Mouse (Mus musculus) lung, embryonic 14.5 days (tissue): Measurements from ENCODE around the gene Ntrk3. TPM values are rescaled to one million over a fixed set of nuclear protein-coding genes. Genes with fewer than 3 reads are reported as not detected.

Source experiments
- ATAC-seq: fragments of 200-750 bp; cut with Nextera tagmentation; 2 replicates; pipeline ENCODE4 v1.8.0; 2017; ENCODE audit warnings: mild to moderate bottlenecking, moderate TSS enrichment, moderate library complexity; ENCODE audit not compliant: insufficient read depth
- DNase-seq: peaks from one replicate; pipeline ENCODE4 v3.0.0-alpha.2; 2015
- H3K27ac ChIP-seq: fragments of 300-500 bp; sonication (generic); 2 replicates; pipeline ENCODE4 v1.5.1; 2014; ENCODE audit warnings: low read depth, mild to moderate bottlenecking, moderate library complexity
- H3K27me3 ChIP-seq: fragments of 300-500 bp; sonication (generic); 2 replicates; pipeline ENCODE4 v1.6.1; 2014; ENCODE audit warnings: low read length, control low read depth; ENCODE audit not compliant: insufficient read depth
- H3K36me3 ChIP-seq: fragments of 300-500 bp; sonication (generic); 2 replicates; pipeline ENCODE4 v1.6.1; 2014; ENCODE audit warnings: control low read depth; ENCODE audit not compliant: insufficient read depth
- H3K4me1 ChIP-seq: fragments of 300-500 bp; sonication (generic); 2 replicates; pipeline ENCODE4 v1.6.1; 2014; ENCODE audit warnings: antibody characterized with exemption, control low read depth; ENCODE audit not compliant: insufficient read depth
- H3K4me2 ChIP-seq: fragments of 300-500 bp; sonication (generic); 2 replicates; pipeline ENCODE4 v1.6.1; 2014; ENCODE audit warnings: mild to moderate bottlenecking
- H3K4me3 ChIP-seq: fragments of 300-500 bp; sonication (generic); 2 replicates; pipeline ENCODE4 v1.5.1; 2014; ENCODE audit warnings: low read depth, low read length
- H3K9ac ChIP-seq: fragments of 300-500 bp; sonication (generic); 2 replicates; pipeline ENCODE4 v1.6.1; 2014
- H3K9me3 ChIP-seq: fragments of 300-500 bp; sonication (generic); 2 replicates; pipeline ENCODE4 v1.6.1; 2016; ENCODE audit warnings: low read depth, low read length, control low read depth
- CTCF ChIP-seq: IDR thresholded peaks from 2 replicates; pipeline ENCODE4 v1.5.1; 2016; ENCODE audit warnings: antibody characterized with exemption, low read depth
- WGBS: fragments of 180-500 bp; shearing (Covaris S2); extraction: QIAGEN DNeasy Blood & Tissue Kit; methylation state at CpG from one replicate; pipeline ENCODE4 v1.1.7; 2014; 5-methylcytosine and 5-hydroxymethylcytosine counted together
- polyA plus RNA-seq: library from polyadenylated mRNA; unstranded; fragments of >200 nt; fragmentation: Nextera tagmentation; extraction: Ambion mirVana; gene quantifications from 2 replicates; pipeline ENCODE4 v1.2.1, GENCODE M21; 2014

Ntrk3 gene
- polyA plus RNA-seq, 1 experiment from 2014 or later, result 0.36 TPM

GRCm38 (mm10) chr7:78157946-78158345 is 579.9 kb downstream of the Ntrk3 start:
- no peaks in the 10 kb centered on the region for H3K27me3 ChIP-seq
- no peak overlapping the region for H3K4me2 ChIP-seq
- H3K9me3 ChIP-seq, result no peaks in the 10 kb centered on the region
- no peak overlapping the region for H3K4me3 ChIP-seq
- DNase-seq, result no peak
- no peaks in the 10 kb centered on the region for H3K36me3 ChIP-seq
- TF ChIP-seq CTCF, result no peak
- H3K4me1 ChIP-seq, result no peaks in the 10 kb centered on the region
- WGBS, result 79% methylated on average over 2 of the region's 2 CpGs
- no peak overlapping the region for H3K27ac ChIP-seq
- no peak for ATAC-seq
- no peak overlapping the region for H3K9ac ChIP-seq

GRCm38 (mm10) chr7:78145251-78145650 is 592.6 kb downstream of the Ntrk3 start:
- Histone ChIP-seq H3K4me1 (no peaks in the 10 kb centered on the region), H3K36me3 (no peaks in the 10 kb centered on the region), H3K27me3 (no peaks in the 10 kb centered on the region), H3K4me3 (no peak overlapping the region), H3K9me3 (no peaks in the 10 kb centered on the region), H3K9ac (no peak overlapping the region), H3K27ac (no peak overlapping the region), H3K4me2 (no peak overlapping the region)
- no peak for DNase-seq
- ATAC-seq, result no peak
- 57% methylated on average over 4 of the region's 4 CpGs for WGBS
- no peak for TF ChIP-seq CTCF

- DNase-seq, result no peak
- no peak overlapping the region for H3K4me3 ChIP-seq
- no peak overlapping the region for H3K27ac ChIP-seq
- no peak overlapping the region for H3K4me2 ChIP-seq
- H3K4me1 ChIP-seq, result no peaks in the 10 kb centered on the region
- WGBS, result 77% methylated on average over 3 of the region's 3 CpGs
- no peaks in the 10 kb centered on the region for H3K36me3 ChIP-seq
- no peaks in the 10 kb centered on the region for H3K9me3 ChIP-seq
- no peak for ATAC-seq
- no peak for TF ChIP-seq CTCF
- no peak overlapping the region for H3K9ac ChIP-seq
- no peaks in the 10 kb centered on the region for H3K27me3 ChIP-seq
These were observed 593.0 kb downstream of the Ntrk3 start for GRCm38 (mm10) chr7:78144849-78145248.

- H3K36me3 ChIP-seq, result no peaks in the 10 kb centered on the region
- no peaks in the 10 kb centered on the region for H3K9me3 ChIP-seq
- TF ChIP-seq CTCF, result no peak
- no peak overlapping the region for H3K9ac ChIP-seq
- no peak overlapping the region for H3K27ac ChIP-seq
- ATAC-seq, result no peak
- H3K4me2 ChIP-seq, result no peak overlapping the region
- H3K4me1 ChIP-seq, result no peaks in the 10 kb centered on the region
- no peak for DNase-seq
- H3K27me3 ChIP-seq, result no peaks in the 10 kb centered on the region
- 77% methylated on average over 1 of the region's 1 CpGs for WGBS
- H3K4me3 ChIP-seq, result no peak overlapping the region
These were observed 607.8 kb downstream of the Ntrk3 start for GRCm38 (mm10) chr7:78129966-78130365.

Other genes starting within 250 kb of the Ntrk3 start
- 74.5 and 77.6 TPM in 2 replicates for gene Mrps11, start 45.1 kb upstream of the Ntrk3 start, polyA plus RNA-seq
- 67.2 and 68.6 TPM in 2 replicates for gene Mrpl46, start 45.5 kb upstream of the Ntrk3 start, polyA plus RNA-seq
- gene Det1, start 109.3 kb upstream of the Ntrk3 start, polyA plus RNA-seq, result 19.7 and 22.0 TPM in 2 replicates
- gene Aen, start 157.8 kb upstream of the Ntrk3 start, polyA plus RNA-seq, result 36.7 and 44.2 TPM in 2 replicates
- 2.8 and 4.0 TPM in 2 replicates for gene Isg20, start 175.4 kb upstream of the Ntrk3 start, polyA plus RNA-seq